Mouse (Mus musculus) bone marrow, adult 2 months (tissue): ENCODE measurements around the gene Xrra1. TPM values are rescaled to one million over a fixed set of nuclear protein-coding genes. Genes with fewer than 3 reads are reported as not detected.
"Not testable (repeated sequence)": the region's sequence is repeated elsewhere in the genome, so short reads cannot be mapped to it uniquely, and the experiment has no call there.

Experiments
- H3K27ac ChIP-seq: fragments of 200-500 bp; 2 replicates; pipeline ENCODE4 v1.5.1; 2012; ENCODE audit warnings: low read depth, mild to moderate bottlenecking, control low read depth, inconsistent platforms, low read length; ENCODE audit not compliant: control insufficient read depth, poor library complexity, insufficient read depth
- H3K4me1 ChIP-seq: fragments of 200-500 bp; 2 replicates; pipeline ENCODE4 v1.6.1; 2011; ENCODE audit warnings: low read length; ENCODE audit not compliant: control insufficient read depth, insufficient read depth
- H3K4me3 ChIP-seq: fragments of 200-500 bp; replicated peaks from 2 replicates; pipeline ENCODE3; 2011; ENCODE audit warnings: mild to moderate bottlenecking, low read depth, low read length, control low read depth; ENCODE audit not compliant: control insufficient read depth
- CTCF ChIP-seq: fragments of 200-500 bp; IDR thresholded peaks from 2 replicates; pipeline ENCODE4 v1.5.1; 2011; ENCODE audit warnings: low read length, control low read depth; ENCODE audit not compliant: control insufficient read depth, insufficient read depth
- POLR2A ChIP-seq: fragments of 200-500 bp; IDR thresholded peaks from 2 replicates; pipeline ENCODE4 v1.6.1; 2011; ENCODE audit warnings: low read depth, mild to moderate bottlenecking, control low read depth, low read length, borderline replicate concordance; ENCODE audit not compliant: control insufficient read depth
- WGBS: fragments of 180-500 bp; shearing (Covaris S2); methylation state at CpG from one replicate; pipeline ENCODE4 v1.1.7; 2018; 5-methylcytosine and 5-hydroxymethylcytosine counted together
- polyA plus RNA-seq: library from polyadenylated mRNA; stranded (reverse); fragments of >200 nt; gene quantifications from 2 replicates; pipeline ENCODE4 v1.2.4, GENCODE M21; 2011; ENCODE audit warnings: low replicate concordance; ENCODE audit not compliant: missing spikeins, insufficient read depth, insufficient read length

Xrra1 gene
- polyA plus RNA-seq, 1 experiment, result not detected

- H3K4me1 ChIP-seq, result no peaks in the 10 kb centered on the region
- no peak overlapping the region for H3K27ac ChIP-seq
- WGBS, result 88% methylated on average over 1 of the region's 1 CpGs
- H3K4me3 ChIP-seq, result no peak overlapping the region
- TF ChIP-seq CTCF (no peak), POLR2A (no peak)
These were observed 81.8 kb downstream of the Xrra1 start for GRCm38 (mm10) chr7:99940669-99941068.

GRCm38 (mm10) chr7:99944520-99944919, 85.6 kb downstream of the Xrra1 start:
- peaks cover 3% of the 10 kb centered on the region for H3K4me1 ChIP-seq
- no peak overlapping the region for H3K27ac ChIP-seq
- H3K4me3 ChIP-seq, result no peak overlapping the region
- no peak for TF ChIP-seq POLR2A
- no peak for TF ChIP-seq CTCF
- 95% methylated on average over 3 of the region's 3 CpGs for whole genome bisulfite sequencing

GRCm38 (mm10) chr7:99945012-99945411, 86.1 kb downstream of the Xrra1 start:
- 89% methylated on average over 22 of the region's 22 CpGs for WGBS
- H3K4me3 ChIP-seq, H3K4me1 ChIP-seq, H3K27ac ChIP-seq: not testable (repeated sequence)

GRCm38 (mm10) chr7:99945939-99946338, 87.0 kb downstream of the Xrra1 start:
- peaks cover 3% of the 10 kb centered on the region for H3K4me1 ChIP-seq
- H3K27ac ChIP-seq, result no peak overlapping the region
- TF ChIP-seq CTCF (no peak), POLR2A (no peak)
- WGBS, result 93% methylated on average over 3 of the region's 3 CpGs
- no peak overlapping the region for H3K4me3 ChIP-seq

- H3K27ac ChIP-seq, result no peak overlapping the region
These were observed 87.4 kb downstream of the Xrra1 start for GRCm38 (mm10) chr7:99946356-99946755.

GRCm38 (mm10) chr7:99947329-99947728, 88.4 kb downstream of the Xrra1 start:
- Histone ChIP-seq H3K4me1 (peaks cover 3% of the 10 kb centered on the region), H3K27ac (no peak overlapping the region), H3K4me3 (no peak overlapping the region)
- TF ChIP-seq POLR2A (no peak), CTCF (no peak)
- 43% methylated on average over 9 of the region's 9 CpGs for WGBS

More at GRCm38 (mm10) chr7:99946356-99946755, 87.4 kb downstream of the Xrra1 start:
- no peak for TF ChIP-seq POLR2A
- no peak for TF ChIP-seq CTCF
- 54% methylated on average over 4 of the region's 4 CpGs for WGBS
- Histone ChIP-seq H3K4me3 (no peak overlapping the region), H3K4me1 (peaks cover 3% of the 10 kb centered on the region)

- H3K4me3 ChIP-seq, result no peak overlapping the region
- TF ChIP-seq POLR2A (no peak), CTCF (no peak)
- peaks cover 2% of the 10 kb centered on the region for H3K4me1 ChIP-seq
- 55% methylated on average over 6 of the region's 6 CpGs for WGBS
- H3K27ac ChIP-seq, result no peak overlapping the region
These were observed 94.7 kb downstream of the Xrra1 start for GRCm38 (mm10) chr7:99953442-99954098.

- no peak overlapping the region for H3K4me3 ChIP-seq
- H3K27ac ChIP-seq, result no peak overlapping the region
- peaks cover 2% of the 10 kb centered on the region for H3K4me1 ChIP-seq
- 88% methylated on average over 8 of the region's 8 CpGs for WGBS
- no peak for TF ChIP-seq CTCF
- no peak for TF ChIP-seq POLR2A
These were observed 95.3 kb downstream of the Xrra1 start for GRCm38 (mm10) chr7:99954212-99954611.

GRCm38 (mm10) chr7:99956095-99956494, 97.2 kb downstream of the Xrra1 start:
- peaks cover 2% of the 10 kb centered on the region for H3K4me1 ChIP-seq
- TF ChIP-seq POLR2A, result no peak
- no peak for TF ChIP-seq CTCF
- whole genome bisulfite sequencing, result 90% methylated on average over 7 of the region's 7 CpGs
- H3K27ac ChIP-seq, result no peak overlapping the region
- no peak overlapping the region for H3K4me3 ChIP-seq
